Mouse (Mus musculus) cerebellum, adult (tissue): ENCODE measurements around the gene Hist1h4a.

Source experiments
- ATAC-seq: cut with Nextera tagmentation; 2 replicates; pipeline ENCODE4 v1.9.2; 2017; ENCODE audit warnings: mild to moderate bottlenecking, moderate library complexity, mixed read lengths; ENCODE audit not compliant: insufficient number of reproducible peaks, low FRiP score, low TSS enrichment

Hist1h4a gene

GRCm38 (mm10) chr13:23717176-23717575 is 43.9 kb downstream of the Hist1h4a start:
- no peak for ATAC-seq

GRCm38 (mm10) chr13:23716261-23717042 is 44.6 kb downstream of the Hist1h4a start:
- ATAC-seq = no peak
